Mouse (Mus musculus): ENCODE measurements at regions not wholly inside any gene's neighbourhood (a gene's known extent, or its start where the extent isn't known, plus 50 kb on each side); places are given as distances from the start of the nearest gene placed in this dataset.
A peak's percentile ranks its signal among the peaks of the same experiment; 100 is the strongest.
"Not testable (repeated sequence)": the region's sequence is repeated elsewhere in the genome, so short reads cannot be mapped to it uniquely, and the experiment has no call there.

- no peak for DNase-seq
Observed at GRCm38 (mm10) chr10:53482919-53483318, 103.2 kb upstream of the Cep85l start.

- DNase-seq: no peak
Observed at GRCm38 (mm10) chr10:53470200-53470599, 90.5 kb upstream of the Cep85l start.

- DNase-seq: no peak
Observed at GRCm38 (mm10) chr10:53469611-53470010, 89.9 kb upstream of the Cep85l start.

- no peak for DNase-seq
Observed at GRCm38 (mm10) chr10:53468293-53468545, 88.5 kb upstream of the Cep85l start.

GRCm38 (mm10) chr10:53467472-53468292, 87.9 kb upstream of the Cep85l start:
- DNase-seq: no peak

- no peak for DNase-seq
Observed at GRCm38 (mm10) chr10:53466851-53467250, 87.1 kb upstream of the Cep85l start.

GRCm38 (mm10) chr10:53466261-53466660, 86.5 kb upstream of the Cep85l start:
- no peak for DNase-seq

- no peak for DNase-seq
Observed at GRCm38 (mm10) chr10:53464581-53464980, 84.8 kb upstream of the Cep85l start.

- no peak for DNase-seq
Observed at GRCm38 (mm10) chr10:53464006-53464405, 84.3 kb upstream of the Cep85l start.

GRCm38 (mm10) chr10:53463471-53463870, 83.7 kb upstream of the Cep85l start:
- no peak for DNase-seq

- DNase-seq: no peak
Observed at GRCm38 (mm10) chr10:53462449-53463308, 82.9 kb upstream of the Cep85l start.

- no peak for DNase-seq
Observed at GRCm38 (mm10) chr10:53461070-53461781, 81.5 kb upstream of the Cep85l start.

GRCm38 (mm10) chr10:53459706-53460105, 80.0 kb upstream of the Cep85l start:
- DNase-seq: not testable (repeated sequence)

GRCm38 (mm10) chr10:53456027-53456713, 76.4 kb upstream of the Cep85l start:
- DNase-seq: no peak

GRCm38 (mm10) chr10:53444789-53445188, 65.0 kb upstream of the Cep85l start:
- no peak for DNase-seq

- DNase-seq: no peak
Observed at GRCm38 (mm10) chr10:53443443-53443842, 63.7 kb upstream of the Cep85l start.

- DNase-seq: no peak
Observed at GRCm38 (mm10) chr10:53442912-53443311, 63.2 kb upstream of the Cep85l start.

GRCm38 (mm10) chr10:53440251-53440650, 60.5 kb upstream of the Cep85l start:
- no peak for DNase-seq

GRCm38 (mm10) chr10:53438388-53438787, 58.6 kb upstream of the Cep85l start:
- no peak for DNase-seq

- no peak for DNase-seq
Observed at GRCm38 (mm10) chr10:53437724-53438123, 58.0 kb upstream of the Cep85l start.

- DNase-seq: no peak
Observed at GRCm38 (mm10) chr10:53436023-53436475, 56.3 kb upstream of the Cep85l start.

- peak; percentile 53 to 65 for DNase-seq
Observed at GRCm38 (mm10) chr10:53435181-53435874, 55.6 kb upstream of the Cep85l start.
